Mouse (Mus musculus): Measurements from ENCODE around the gene Eno3.

DNA sequence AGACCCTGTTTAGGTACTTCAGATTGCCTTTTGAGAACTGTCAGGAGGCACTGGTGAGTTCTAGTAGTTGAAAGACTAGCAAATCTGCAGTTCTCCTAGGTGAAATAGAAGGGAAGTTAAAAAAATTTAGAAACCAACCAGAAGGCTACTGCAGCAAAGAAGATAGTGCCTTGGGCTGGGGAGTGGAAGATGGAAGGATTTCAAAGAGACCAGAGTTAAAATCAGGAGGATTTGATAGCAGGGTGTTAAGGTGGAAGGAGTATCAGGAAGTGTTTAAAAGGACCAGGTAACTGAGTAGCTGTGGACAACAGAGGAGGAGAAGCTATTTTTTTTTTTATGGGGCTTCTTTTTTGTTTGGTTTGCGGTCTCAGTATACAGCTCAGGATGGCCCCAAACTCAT, 19.2 kb upstream of the Eno3 start:
- TF ChIP-seq POLR2A (IDR thresholded peaks at IDR 0.05; ENCODE audit: low read depth, low read length), result no peak
- TF ChIP-seq CTCF (conservative IDR thresholded peaks at IDR 0.05; ENCODE audit: insufficient read depth, insufficient read length, low read depth, low read length), result no peak
